Mouse (Mus musculus) hindbrain, embryonic 14.5 days (tissue): ENCODE measurements at regions not wholly inside any gene's neighbourhood (a gene's known extent, or its start where the extent isn't known, plus 50 kb on each side); places are given as distances from the start of the nearest gene placed in this dataset.

Experiments
- ATAC-seq: fragments of 200-750 bp; cut with Nextera tagmentation; 2 replicates; pipeline ENCODE4 v1.8.0; 2017; ENCODE audit warnings: moderate number of reproducible peaks, mild to moderate bottlenecking, moderate TSS enrichment, moderate library complexity; ENCODE audit not compliant: low FRiP score
- DNase-seq: peaks from one replicate; pipeline ENCODE4 v3.0.0-alpha.2; 2015; ENCODE audit warnings: low spot score
- H3K27ac ChIP-seq: fragments of 300-500 bp; sonication (generic); 2 replicates; pipeline ENCODE4 v1.5.1; 2014; ENCODE audit warnings: mild to moderate bottlenecking, moderate library complexity
- H3K27me3 ChIP-seq: fragments of 300-500 bp; sonication (generic); 2 replicates; pipeline ENCODE4 v1.6.1; 2014; ENCODE audit warnings: mild to moderate bottlenecking, low read length, mixed read lengths; ENCODE audit not compliant: control insufficient read depth, insufficient read depth
- H3K36me3 ChIP-seq: fragments of 300-500 bp; sonication (generic); replicated peaks from 2 replicates; pipeline ENCODE4 v1.6.1; 2014; ENCODE audit not compliant: control insufficient read depth, insufficient read depth
- H3K4me1 ChIP-seq: fragments of 300-500 bp; sonication (generic); replicated peaks from 2 replicates; pipeline ENCODE4 v1.6.1; 2014; ENCODE audit warnings: antibody characterized with exemption, low read length, mixed read lengths; ENCODE audit not compliant: control insufficient read depth, insufficient read depth
- H3K4me2 ChIP-seq: fragments of 300-500 bp; sonication (generic); replicated peaks from 2 replicates; pipeline ENCODE4 v1.6.1; 2014; ENCODE audit warnings: mild to moderate bottlenecking, moderate library complexity
- H3K4me3 ChIP-seq: fragments of 300-500 bp; sonication (generic); replicated peaks from 2 replicates; pipeline ENCODE4 v1.5.1; 2014; ENCODE audit warnings: mild to moderate bottlenecking, low read length
- H3K9ac ChIP-seq: fragments of 300-500 bp; sonication (generic); 2 replicates; pipeline ENCODE4 v1.6.1; 2014
- H3K9me3 ChIP-seq: fragments of 300-500 bp; sonication (generic); 2 replicates; pipeline ENCODE4 v1.6.1; 2016; ENCODE audit warnings: low read length; ENCODE audit not compliant: control insufficient read depth
- WGBS: fragments of 180-500 bp; shearing (Covaris S2); extraction: QIAGEN DNeasy Blood & Tissue Kit; methylation state at CpG from one replicate; pipeline ENCODE4 v1.1.7; 2014; 5-methylcytosine and 5-hydroxymethylcytosine counted together

GRCm38 (mm10) chr3:27773176-27773575 is 62.1 kb upstream of the Fndc3b start:
- DNase-seq (no peak), ATAC-seq (no peak)
- Histone ChIP-seq H3K4me3 (no peak overlapping the region), H3K4me1 (no peaks in the 10 kb centered on the region), H3K27me3 (no peaks in the 10 kb centered on the region), H3K27ac (no peak overlapping the region), H3K36me3 (no peaks in the 10 kb centered on the region), H3K9me3 (no peaks in the 10 kb centered on the region), H3K9ac (no peak overlapping the region), H3K4me2 (no peak overlapping the region)
- 89% methylated on average over 3 of the region's 3 CpGs for WGBS

- H3K4me3 ChIP-seq: no peak overlapping the region
- no peaks in the 10 kb centered on the region for H3K9me3 ChIP-seq
- DNase-seq: no peak
- no peak overlapping the region for H3K4me2 ChIP-seq
- H3K4me1 ChIP-seq: no peaks in the 10 kb centered on the region
- no peak for ATAC-seq
- no peak overlapping the region for H3K27ac ChIP-seq
- no peaks in the 10 kb centered on the region for H3K27me3 ChIP-seq
- no peak overlapping the region for H3K9ac ChIP-seq
- WGBS: 92% methylated on average over 5 of the region's 5 CpGs
- H3K36me3 ChIP-seq: no peaks in the 10 kb centered on the region
Observed at GRCm38 (mm10) chr3:27769438-27769837, 58.3 kb upstream of the Fndc3b start.

GRCm38 (mm10) chr3:27767188-27767587 is 56.1 kb upstream of the Fndc3b start:
- DNase-seq (no peak), ATAC-seq (no peak)
- Histone ChIP-seq H3K4me1 (no peaks in the 10 kb centered on the region), H3K4me2 (no peak overlapping the region), H3K9me3 (no peaks in the 10 kb centered on the region), H3K36me3 (no peaks in the 10 kb centered on the region), H3K9ac (no peak overlapping the region), H3K27me3 (no peaks in the 10 kb centered on the region), H3K27ac (no peak overlapping the region), H3K4me3 (no peak overlapping the region)
- WGBS: 84% methylated on average over 8 of the region's 8 CpGs

GRCm38 (mm10) chr3:27766421-27766820 is 55.3 kb upstream of the Fndc3b start:
- H3K36me3 ChIP-seq: no peaks in the 10 kb centered on the region
- WGBS: 32% methylated on average over 6 of the region's 6 CpGs
- no peak overlapping the region for H3K27ac ChIP-seq
- H3K4me3 ChIP-seq: no peak overlapping the region
- DNase-seq (no peak), ATAC-seq (peak; percentile 77; the same call in 1 of the 2 replicates)
- H3K4me2 ChIP-seq: no peak overlapping the region
- H3K27me3 ChIP-seq: no peaks in the 10 kb centered on the region
- no peaks in the 10 kb centered on the region for H3K4me1 ChIP-seq
- H3K9ac ChIP-seq: no peak overlapping the region
- H3K9me3 ChIP-seq: no peaks in the 10 kb centered on the region

- H3K9me3 ChIP-seq: no peaks in the 10 kb centered on the region
- H3K27ac ChIP-seq: no peak overlapping the region
- H3K4me3 ChIP-seq: no peak overlapping the region
- no peak for DNase-seq
- 79% methylated on average over 7 of the region's 7 CpGs for WGBS
- H3K36me3 ChIP-seq: no peaks in the 10 kb centered on the region
- H3K4me1 ChIP-seq: no peaks in the 10 kb centered on the region
- H3K27me3 ChIP-seq: no peaks in the 10 kb centered on the region
- no peak overlapping the region for H3K9ac ChIP-seq
- no peak overlapping the region for H3K4me2 ChIP-seq
- ATAC-seq: no peak
Observed at GRCm38 (mm10) chr3:27765929-27766328, 54.8 kb upstream of the Fndc3b start.

- WGBS: 82% methylated on average over 2 of the region's 2 CpGs
- H3K27ac ChIP-seq: no peak overlapping the region
Observed at GRCm38 (mm10) chr3:27764556-27764955, 53.4 kb upstream of the Fndc3b start.

GRCm38 (mm10) chr3:27761031-27761430 is 49.9 kb upstream of the Fndc3b start:
- DNase-seq (no peak), ATAC-seq (no peak)
- Histone ChIP-seq H3K27me3 (no peaks in the 10 kb centered on the region), H3K36me3 (no peaks in the 10 kb centered on the region), H3K9me3 (no peaks in the 10 kb centered on the region), H3K4me1 (no peaks in the 10 kb centered on the region), H3K9ac (no peak overlapping the region), H3K4me3 (no peak overlapping the region), H3K27ac (no peak overlapping the region), H3K4me2 (no peak overlapping the region)
- 70% methylated on average over 2 of the region's 2 CpGs for WGBS

More at GRCm38 (mm10) chr3:27764556-27764955, 53.4 kb upstream of the Fndc3b start:
- Histone ChIP-seq H3K9me3 (no peaks in the 10 kb centered on the region), H3K4me1 (no peaks in the 10 kb centered on the region), H3K27me3 (no peaks in the 10 kb centered on the region), H3K36me3 (no peaks in the 10 kb centered on the region), H3K4me2 (no peak overlapping the region), H3K9ac (no peak overlapping the region), H3K4me3 (no peak overlapping the region)
- no peak for DNase-seq
- ATAC-seq: no peak
